Mouse (Mus musculus) bone marrow macrophage, adult 2 months (primary cell): ENCODE data around the gene Cers3.

ENCODE experiments used
- CTCF ChIP-seq: IDR thresholded peaks from 2 replicates; pipeline ENCODE4 v1.5.1; 2012; ENCODE audit warnings: low read depth, mild to moderate bottlenecking, low read length, moderate library complexity
- POLR2A ChIP-seq: IDR thresholded peaks from 2 replicates; pipeline ENCODE4 v1.6.1; 2012; ENCODE audit warnings: mild to moderate bottlenecking, low read depth, low read length, borderline replicate concordance

DNA sequence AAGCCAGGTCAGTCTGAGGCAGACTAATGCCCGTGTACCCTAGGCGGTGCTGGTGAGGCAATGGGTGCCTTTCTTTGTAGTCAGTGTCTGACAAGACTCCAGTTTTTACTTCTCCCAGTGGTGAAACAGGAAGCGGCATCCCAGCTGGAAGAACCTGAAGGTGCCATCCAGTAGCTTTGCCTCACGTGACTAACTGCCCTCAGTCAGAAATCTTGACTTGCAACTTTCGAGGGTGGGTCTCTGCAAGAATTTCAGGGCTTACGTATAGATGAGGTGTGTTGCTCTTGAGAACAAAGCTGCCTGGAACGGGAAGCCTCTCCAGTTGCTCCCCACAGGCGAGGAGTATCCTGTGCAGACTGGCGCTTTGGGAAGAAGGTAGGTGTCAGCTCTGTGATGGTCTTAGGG lies at the start of gene Cers3:
- TF ChIP-seq CTCF = no peak
- no peak for TF ChIP-seq POLR2A
